Comparison of ENCODE assay signal across 10 mouse cellular contexts in genomic region chr11:117995661-117996060, GRCm38 (mm10). TPM values are rescaled to one million over a fixed set of nuclear protein-coding genes. Genes with fewer than 3 reads are reported as not detected.
DNase-seq lines count a peak whose midpoint lies in the region; ATAC-seq and TF ChIP-seq lines count a peak whose summit lies in the region.
"Had no signal": no experiment of that assay in that cellular context is flagged by ENCODE, and none has a peak within 500 bp of the region (broad histone marks: within the 10 kb centered on the region; RNA-seq: fewer than 3 reads in every experiment).

No protein-coding gene starts in this region.

- no peak overlapping the region for H3K9ac ChIP-seq in hindbrain, postnatal 0 days (replicated peaks; ENCODE audit: low read length)
- peak overlapping the region; percentile 23; the same call in 1 of the 2 replicates for H3K9ac ChIP-seq in neural tube, embryonic 13.5 days
- 0 out of 2 replicates have a peak overlapping the region, but pooled peaks have one; percentile 25 for H3K9ac ChIP-seq in limb, embryonic 14.5 days (ENCODE audit: low read depth, low read length, severe bottlenecking)

- H3K27ac ChIP-seq in hindbrain, embryonic 10.5 days, result no peak overlapping the region
- no peak overlapping the region for H3K27ac ChIP-seq in hindbrain, postnatal 0 days
- H3K27ac ChIP-seq in neural tube, embryonic 13.5 days (replicated peaks), result 0 out of 2 replicates have a peak overlapping the region, but pooled peaks have one; percentile 23
- H3K27ac ChIP-seq in limb, embryonic 14.5 days (replicated peaks; ENCODE audit: low read depth, low read length), result peak overlapping the region; percentile 67; the same call in 1 of the 2 replicates

- no peaks in the 10 kb centered on the region for H3K27me3 ChIP-seq in hindbrain, embryonic 10.5 days (ENCODE audit: insufficient read depth, poor library complexity, severe bottlenecking)
- no peaks in the 10 kb centered on the region for H3K27me3 ChIP-seq in hindbrain, postnatal 0 days (ENCODE audit: insufficient read depth, low read length)
- no peaks in the 10 kb centered on the region for H3K27me3 ChIP-seq in neural tube, embryonic 13.5 days
- no peaks in the 10 kb centered on the region for H3K27me3 ChIP-seq in limb, embryonic 14.5 days (ENCODE audit: control insufficient read depth, insufficient read depth, low read length)

- peaks cover 31% of the 10 kb centered on the region for H3K36me3 ChIP-seq in hindbrain, embryonic 10.5 days
- H3K36me3 ChIP-seq in hindbrain, postnatal 0 days (ENCODE audit: insufficient read depth, low read length), result peaks cover 3% of the 10 kb centered on the region
- H3K36me3 ChIP-seq in neural tube, embryonic 13.5 days, result peaks cover 18% of the 10 kb centered on the region
- H3K36me3 ChIP-seq in limb, embryonic 14.5 days (ENCODE audit: control insufficient read depth, insufficient read depth, low read length), result peaks cover 16% of the 10 kb centered on the region

- no peaks in the 10 kb centered on the region for H3K9me3 ChIP-seq in hindbrain, embryonic 10.5 days
- no peaks in the 10 kb centered on the region for H3K9me3 ChIP-seq in hindbrain, postnatal 0 days (ENCODE audit: low read length)
- H3K9me3 ChIP-seq in neural tube, embryonic 13.5 days, result no peaks in the 10 kb centered on the region
- no peaks in the 10 kb centered on the region for H3K9me3 ChIP-seq in limb, embryonic 14.5 days (ENCODE audit: control insufficient read depth, low read length)

- ATAC-seq in hindbrain, postnatal 0 days, result no peak
- ATAC-seq in neural tube, embryonic 13.5 days (ENCODE audit: low read depth), result no peak
- no peak for ATAC-seq in limb, embryonic 14.5 days (ENCODE audit: low FRiP score, low read depth)

- DNase-seq in hindbrain, embryonic 10.5 days (ENCODE audit: low spot score), result no peak
- no peak for DNase-seq in hindbrain, postnatal 0 days (ENCODE audit: low spot score)
- DNase-seq in neural tube, embryonic 10.5 days (ENCODE audit: extremely low spot score, low spot score), result no peak
- no peak for DNase-seq in limb, embryonic 14.5 days (ENCODE audit: low spot score)
- no peak for DNase-seq in c-Kit-positive CD71-positive TER-119-positive erythroid progenitor cells, embryonic 14.5 days (ENCODE audit: low spot score)
- DNase-seq in adrenal gland, postnatal 25 days, result no peak
- DNase-seq: cerebellum, postnatal 25 days; gastrocnemius, postnatal 14 days; lung, postnatal 36 days had no signal

- no peak overlapping the region for H3K4me2 ChIP-seq in hindbrain, postnatal 0 days (ENCODE audit: low read depth, low read length)
- no peak overlapping the region for H3K4me2 ChIP-seq in neural tube, embryonic 13.5 days
- H3K4me2 ChIP-seq in limb, embryonic 14.5 days (replicated peaks; ENCODE audit: low read depth, low read length, severe bottlenecking), result no peak overlapping the region

- no peak for TF ChIP-seq POLR2A in limb, embryonic 14.5 days (IDR thresholded peaks at IDR 0.05; ENCODE audit: borderline replicate concordance, extremely low read depth, insufficient read depth, insufficient read length)

- H3K4me1 ChIP-seq in hindbrain, embryonic 10.5 days (replicated peaks), result peaks cover 59% of the 10 kb centered on the region
- 0 out of 2 replicates have a peak, but pooled peaks cover 5% of the 10 kb centered on the region for H3K4me1 ChIP-seq in hindbrain, postnatal 0 days (ENCODE audit: insufficient read depth, low read length)
- peaks cover 57% of the 10 kb centered on the region for H3K4me1 ChIP-seq in neural tube, embryonic 13.5 days (replicated peaks)
- H3K4me1 ChIP-seq in limb, embryonic 14.5 days (ENCODE audit: control insufficient read depth, insufficient read depth, low read length), result peaks cover 35% of the 10 kb centered on the region

- no peak for TF ChIP-seq CTCF in hindbrain, postnatal 0 days (IDR thresholded peaks at IDR 0.05; ENCODE audit: low read depth)

- peak overlapping the region; percentile 5; the same call in 1 of the 2 replicates for H3K4me3 ChIP-seq in hindbrain, embryonic 10.5 days
- H3K4me3 ChIP-seq in hindbrain, postnatal 0 days (ENCODE audit: low read length), result no peak overlapping the region
- H3K4me3 ChIP-seq in neural tube, embryonic 13.5 days, result no peak overlapping the region
- H3K4me3 ChIP-seq in limb, embryonic 14.5 days (replicated peaks; ENCODE audit: low read length), result no peak overlapping the region

- 59% methylated on average over 3 of the region's 3 CpGs for WGBS in hindbrain, embryonic 10.5 days
- 47% methylated on average over 3 of the region's 3 CpGs for WGBS in hindbrain, postnatal 0 days
- WGBS in neural tube, embryonic 13.5 days, result 52% methylated on average over 3 of the region's 3 CpGs
- WGBS in limb, embryonic 14.5 days, result 58% methylated on average over 3 of the region's 3 CpGs

RNA-seq across cellular contexts. Expression of gene Pgs1, which starts 9.6 kb away (rescaled TPM):
- polyA plus RNA-seq in hindbrain, embryonic 10.5 days (2016; fragmentation: Nextera tagmentation; extraction: Ambion mirVana), result 46.2 and 51.9 TPM in 2 replicates
- total RNA-seq in hindbrain, postnatal 0 days (2014; rRNA removed), result 72.7 and 85.0 TPM in 2 replicates
- polyA plus RNA-seq in hindbrain, postnatal 0 days (2015; fragmentation: Nextera tagmentation; extraction: Ambion mirVana), result 57.2 and 58.3 TPM in 2 replicates
- 46.9 and 49.0 TPM in 2 replicates for polyA plus RNA-seq in neural tube, embryonic 13.5 days (2015; fragmentation: Nextera tagmentation; extraction: Ambion mirVana)
- 36.2 and 41.7 TPM in 2 replicates for polyA plus RNA-seq in limb, embryonic 14.5 days (2012; rRNA removed)
- 30.5 and 35.9 TPM in 2 replicates for polyA plus RNA-seq in limb, embryonic 14.5 days (2014; fragmentation: Nextera tagmentation; extraction: Ambion mirVana)
- 58.9 and 60.0 TPM in 2 replicates for total RNA-seq in adrenal gland, postnatal 25 days (2021)

RNA-seq across cellular contexts. Expression of gene Socs3, which starts 25.8 kb away (rescaled TPM):
- 12.5 and 14.2 TPM in 2 replicates for polyA plus RNA-seq in hindbrain, embryonic 10.5 days (2016; fragmentation: Nextera tagmentation; extraction: Ambion mirVana)
- 12.3 and 12.4 TPM in 2 replicates for total RNA-seq in hindbrain, postnatal 0 days (2014; rRNA removed)
- 6.0 and 7.0 TPM in 2 replicates for polyA plus RNA-seq in hindbrain, postnatal 0 days (2015; fragmentation: Nextera tagmentation; extraction: Ambion mirVana)
- 7.8 and 8.7 TPM in 2 replicates for polyA plus RNA-seq in neural tube, embryonic 13.5 days (2015; fragmentation: Nextera tagmentation; extraction: Ambion mirVana)
- 18.4 and 21.3 TPM in 2 replicates for polyA plus RNA-seq in limb, embryonic 14.5 days (2012; rRNA removed)
- 6.4 and 8.6 TPM in 2 replicates for polyA plus RNA-seq in limb, embryonic 14.5 days (2014; fragmentation: Nextera tagmentation; extraction: Ambion mirVana)
- total RNA-seq in adrenal gland, postnatal 25 days (2021), result 8.8 and 9.0 TPM in 2 replicates

Comparison
In these comparisons a context has a peak if more than half of its experiments do, and no peak if none do; other contexts are left out.
1. H3K27ac ChIP-seq: peak in neural tube, embryonic 13.5 days (single experiment) and limb, embryonic 14.5 days (single experiment); none in hindbrain, embryonic 10.5 days (single experiment) and hindbrain, postnatal 0 days (single experiment).